Mouse (Mus musculus) Muller cell, postnatal 12 days (primary cell): ENCODE measurements around the gene Krtap4-1.

ENCODE experiments used
- DNase-seq: peaks from one replicate; pipeline ENCODE4 v3.0.0-alpha.2; 2015; ENCODE audit errors: inconsistent ontology term

Gene Krtap4-1

GRCm38 (mm10) chr11:99585096-99585495 is 42.9 kb downstream of the Krtap4-1 start:
- no peak for DNase-seq

DNA sequence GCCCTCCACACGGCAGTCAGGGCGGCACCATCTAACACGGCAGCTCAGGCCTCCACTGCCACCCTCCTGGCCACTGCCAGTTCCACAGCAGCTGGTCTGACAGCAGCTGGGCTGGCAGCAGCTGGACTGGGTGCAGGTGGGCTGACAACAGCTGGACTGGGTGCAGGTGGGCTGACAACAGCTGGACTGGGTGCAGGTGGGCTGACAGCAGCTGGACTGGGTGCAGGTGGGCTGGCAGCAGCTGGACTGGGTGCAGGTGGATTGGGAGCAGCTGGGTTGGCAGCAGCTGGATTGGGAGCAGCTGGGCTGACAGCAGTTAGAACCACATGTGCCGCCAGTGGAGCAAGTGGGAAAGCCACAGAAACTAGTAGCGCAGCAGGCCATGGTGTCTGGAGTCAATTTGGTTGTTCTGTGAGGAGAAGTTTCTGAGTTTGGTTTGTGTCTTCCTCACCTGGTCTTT is 44.8 kb downstream of the Krtap4-1 start, which contains the start of gene Krtap1-4:
Gene Krtap1-4, minus strand, starts transcription at position 410 of the 460 bp plus-strand sequence.
- DNase-seq, result no peak

GRCm38 (mm10) chr11:99581564-99581963 is 46.5 kb downstream of the Krtap4-1 start:
- peak; percentile 76 for DNase-seq

DNA sequence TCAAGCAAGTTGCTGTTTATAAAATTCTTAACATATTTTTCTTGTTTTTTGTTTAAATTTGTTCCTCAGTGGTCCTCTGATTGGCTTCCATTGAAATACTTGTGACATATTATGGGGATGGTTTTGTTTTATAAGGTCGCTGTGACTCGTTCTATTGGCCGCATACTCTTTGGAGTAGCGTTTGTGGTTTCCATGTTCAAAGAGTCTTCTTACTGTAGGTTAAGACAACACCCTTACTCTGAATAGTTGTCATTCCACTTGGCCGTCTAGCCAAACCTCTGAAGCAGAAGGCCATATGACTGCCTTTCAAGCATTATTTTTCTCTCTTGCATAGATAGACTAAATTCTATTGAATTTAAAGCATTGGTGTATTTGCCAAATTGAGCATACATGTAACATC is 47.0 kb downstream of the Krtap4-1 start:
- DNase-seq, result peak; percentile 46

- DNase-seq, result no peak
Observed at GRCm38 (mm10) chr11:99580636-99581035, 47.4 kb downstream of the Krtap4-1 start, which contains the start of gene Krtap1-5. Krtap1-5 (minus strand) TSS chr11:99581016.
